Mouse (Mus musculus): ENCODE measurements at regions not wholly inside any gene's neighbourhood (a gene's known extent, or its start where the extent isn't known, plus 50 kb on each side); places are given as distances from the start of the nearest gene placed in this dataset.

DNA sequence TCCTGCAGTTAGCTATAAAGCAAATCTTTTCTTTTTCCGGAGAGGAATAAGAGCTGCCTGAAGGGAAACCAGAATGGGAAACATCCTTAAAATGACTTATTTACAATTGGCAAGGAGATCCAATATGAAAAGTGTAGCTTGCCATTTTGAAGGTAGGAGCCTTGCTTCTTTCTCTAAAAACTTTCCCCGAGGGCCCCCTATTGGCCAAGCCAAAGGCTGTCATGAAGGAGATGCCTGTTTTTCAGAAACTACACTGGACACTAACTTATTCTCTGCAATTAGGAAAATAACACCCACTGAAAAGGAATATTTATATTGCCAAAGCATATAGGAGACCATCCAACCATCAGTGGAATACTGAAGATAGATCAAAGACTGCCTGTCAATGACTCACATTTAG, 312.8 kb upstream of the Thrb start:
- DNase-seq (ENCODE audit: low read depth, low spot score): no peak

DNA sequence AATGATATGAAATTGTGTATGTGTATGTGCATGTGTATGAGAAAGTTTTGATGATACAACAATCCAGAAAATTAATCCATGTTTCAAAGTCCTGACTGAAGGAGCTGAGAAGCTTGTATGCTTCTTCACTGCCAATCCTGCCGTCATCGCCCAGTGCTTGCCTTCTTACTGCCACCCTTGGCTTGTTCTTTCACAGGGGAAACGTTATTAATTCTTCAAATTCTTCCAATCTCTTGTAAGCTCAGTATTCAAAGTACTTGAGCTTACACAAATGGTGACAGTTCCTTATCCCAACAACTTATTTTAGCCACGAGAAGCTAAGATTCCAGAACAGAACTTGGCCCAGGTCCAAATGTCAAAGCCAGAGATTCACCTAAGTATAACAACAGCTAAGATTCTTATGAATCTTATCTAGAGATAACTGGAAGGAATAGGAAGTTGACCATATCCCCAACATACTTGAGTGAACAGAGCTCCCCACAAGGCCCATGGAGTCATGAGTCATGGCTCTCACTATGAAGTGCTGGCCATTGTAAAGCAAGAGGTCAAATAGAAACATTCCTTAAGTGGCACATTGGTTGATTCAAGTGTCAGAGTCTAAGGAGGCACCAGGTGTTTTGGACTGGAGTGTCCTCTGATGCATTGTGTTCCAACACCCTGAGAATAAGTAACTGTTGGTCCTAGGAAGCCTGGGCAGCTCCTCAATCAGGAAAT, 307.6 kb upstream of the Thrb start:
- no peak for DNase-seq (ENCODE audit: low read depth, low spot score)

DNA sequence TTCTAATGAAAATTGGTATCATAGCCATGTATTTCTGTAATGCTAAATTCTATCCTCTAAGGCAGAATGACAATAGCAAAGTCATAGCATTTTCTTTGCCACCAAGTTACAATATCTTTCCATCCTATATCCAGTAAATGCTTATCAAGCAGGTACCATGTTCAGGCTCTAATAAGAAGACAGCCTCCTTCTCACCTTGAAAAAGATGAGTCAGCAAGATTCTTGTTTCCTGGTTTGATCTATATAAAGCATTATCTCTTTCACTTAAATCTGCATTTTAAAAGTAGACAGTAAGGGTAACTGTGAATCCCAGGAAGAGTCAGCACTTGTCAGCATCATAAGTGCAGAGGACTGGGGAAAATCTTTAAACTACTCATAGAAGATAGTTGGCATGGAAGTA, 298.2 kb upstream of the Thrb start:
- no peak for DNase-seq (ENCODE audit: low read depth, low spot score)

DNA sequence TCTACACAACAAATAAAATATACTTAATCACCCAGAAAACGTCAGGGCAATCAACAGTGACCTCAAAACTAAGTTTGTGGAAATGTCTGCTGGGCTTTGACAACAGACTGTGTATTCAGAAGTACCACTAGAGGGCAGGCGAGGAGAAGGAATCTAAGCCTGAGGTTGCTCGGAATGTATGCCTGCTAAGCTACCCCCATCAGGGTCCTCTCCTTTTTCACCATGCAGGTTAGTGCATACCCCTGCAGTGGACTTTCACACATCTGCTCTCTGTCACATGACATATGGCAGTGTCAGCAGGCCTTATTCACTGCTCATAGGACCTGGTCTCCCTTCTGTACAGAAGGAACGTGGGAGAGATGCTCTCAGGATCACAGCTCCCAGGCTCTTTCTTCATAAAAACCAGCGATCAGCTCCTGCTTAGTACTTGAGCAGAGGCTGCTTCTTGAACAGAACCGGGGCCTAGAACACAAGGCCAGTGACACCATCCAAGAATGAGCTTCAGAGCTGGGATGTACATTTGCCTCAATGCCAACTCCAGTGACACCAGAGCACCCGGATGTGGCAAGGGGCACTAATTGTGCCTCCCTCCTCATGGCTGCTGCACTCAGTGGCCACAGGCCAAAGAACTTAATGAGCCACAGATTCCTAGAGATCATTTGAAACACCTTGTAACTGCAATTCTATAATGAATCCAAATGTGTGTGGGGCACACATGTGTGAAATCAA, 257.1 kb upstream of the Thrb start:
- peak; percentile 82 for DNase-seq (ENCODE audit: low read depth, low spot score)

DNA sequence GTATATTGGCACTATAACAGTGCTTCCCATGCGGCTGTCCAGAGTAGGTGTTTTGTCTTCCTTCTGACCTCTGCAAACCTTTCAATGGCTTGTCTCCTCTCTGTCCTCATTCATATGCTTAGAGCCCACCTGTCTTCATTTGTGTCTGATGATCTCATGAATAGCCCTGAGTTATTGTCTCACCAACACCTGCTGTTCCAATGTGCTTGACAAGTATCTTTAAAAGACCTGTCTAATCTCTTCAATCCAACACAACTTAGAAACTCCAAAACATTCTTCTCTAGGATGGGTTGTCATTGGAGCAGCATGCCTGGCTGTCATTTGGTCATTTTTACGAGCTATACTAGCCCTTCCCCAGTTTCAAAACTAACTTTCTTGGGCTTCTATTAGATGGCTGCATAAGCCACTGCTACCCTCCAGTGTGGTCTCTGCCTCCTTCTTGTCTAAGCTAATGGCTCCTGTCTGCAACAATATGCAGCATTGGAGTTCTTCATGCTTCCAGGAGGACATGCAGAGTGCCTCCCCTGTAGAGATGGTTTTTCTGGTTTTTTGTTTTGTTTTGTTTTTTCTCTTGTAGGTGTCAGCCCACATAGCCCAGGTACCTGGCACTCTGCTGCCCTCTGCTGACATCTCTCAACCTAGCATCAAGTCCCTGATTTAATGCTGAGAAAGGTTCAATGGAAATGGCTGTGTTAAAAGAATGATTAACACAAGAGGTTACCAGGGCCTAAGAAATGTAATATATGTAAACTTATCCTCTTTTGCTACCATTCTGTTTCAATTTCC, 254.3 kb upstream of the Thrb start:
- DNase-seq (ENCODE audit: low read depth, low spot score): peak; percentile 58

DNA sequence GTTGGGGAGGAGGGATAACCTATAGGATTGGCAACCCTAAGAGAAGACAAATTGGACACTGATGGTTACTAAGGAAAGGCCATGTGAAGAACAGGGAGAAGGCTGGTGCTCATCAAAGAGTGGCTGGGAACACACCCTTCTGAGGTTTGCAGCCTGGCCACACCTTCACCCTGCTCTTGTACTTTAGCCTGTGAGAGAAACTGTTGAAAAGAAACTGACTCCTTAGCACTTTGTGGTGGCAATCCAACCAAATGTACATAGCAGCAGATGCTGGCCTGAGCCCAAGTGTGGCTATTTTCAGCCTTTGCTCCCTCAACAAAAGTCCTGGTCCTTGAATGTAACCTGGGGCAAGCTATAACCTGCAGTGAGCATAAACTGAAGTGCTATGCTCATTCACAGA, 253.2 kb upstream of the Thrb start:
- no peak for DNase-seq (ENCODE audit: low read depth, low spot score)

DNA sequence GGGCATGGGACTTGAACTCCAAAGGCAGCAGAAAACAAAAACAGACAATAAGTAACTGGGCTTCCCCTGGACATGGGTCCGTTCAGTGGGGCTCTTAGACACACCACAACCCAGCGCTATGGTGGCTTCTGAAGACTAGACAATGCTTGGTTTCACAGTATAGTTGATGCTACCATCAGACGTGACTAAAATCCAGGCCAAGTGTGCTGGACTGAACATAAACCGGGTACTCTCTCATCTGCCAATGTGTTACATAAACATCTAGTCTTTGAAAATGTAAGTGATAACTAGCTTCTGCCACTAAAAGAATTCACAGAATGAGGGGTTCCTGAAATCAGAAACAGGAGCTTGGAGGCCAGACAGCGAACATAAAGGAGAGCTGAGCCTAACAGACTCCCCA, 251.7 kb upstream of the Thrb start:
- no peak for DNase-seq (ENCODE audit: low read depth, low spot score)

DNA sequence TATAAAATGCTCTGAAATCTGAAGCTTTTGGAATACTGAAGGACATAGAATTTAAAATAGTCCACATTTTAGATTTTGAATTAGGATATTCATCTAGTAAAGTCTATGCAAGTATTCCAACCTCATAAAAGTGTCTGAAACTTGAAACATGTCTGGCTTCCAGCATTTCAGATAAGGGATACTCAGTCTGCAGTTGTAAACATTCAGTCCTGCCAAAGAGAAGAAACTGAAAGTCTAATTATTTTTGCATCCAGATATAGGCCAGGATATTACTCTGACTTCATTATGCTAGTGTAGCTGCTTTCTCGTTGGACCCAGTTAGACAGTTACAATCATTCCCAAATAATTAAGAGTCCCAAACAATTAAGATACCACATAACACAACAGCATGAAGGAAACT, 251.2 kb upstream of the Thrb start:
- DNase-seq (ENCODE audit: low read depth, low spot score): no peak

DNA sequence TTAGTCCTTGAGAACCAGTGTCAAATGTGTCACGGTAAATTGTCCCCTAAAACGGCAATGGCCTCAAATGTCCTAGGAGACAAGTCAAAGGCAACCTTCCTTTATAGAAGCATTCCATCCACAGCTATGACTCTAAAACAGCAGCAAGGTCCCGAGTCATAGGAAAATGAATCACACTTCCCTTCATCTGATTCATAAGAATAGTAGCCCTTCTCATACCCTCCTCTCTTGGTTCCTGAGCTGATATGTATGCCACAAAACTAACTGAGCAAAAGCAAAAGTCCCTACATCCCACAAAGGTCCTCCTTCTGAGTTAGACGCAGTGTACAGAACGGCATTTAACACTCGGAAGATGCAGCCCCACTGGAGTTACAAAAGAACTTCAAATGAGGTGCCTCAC, 250.6 kb upstream of the Thrb start:
- no peak for DNase-seq (ENCODE audit: low read depth, low spot score)

DNA sequence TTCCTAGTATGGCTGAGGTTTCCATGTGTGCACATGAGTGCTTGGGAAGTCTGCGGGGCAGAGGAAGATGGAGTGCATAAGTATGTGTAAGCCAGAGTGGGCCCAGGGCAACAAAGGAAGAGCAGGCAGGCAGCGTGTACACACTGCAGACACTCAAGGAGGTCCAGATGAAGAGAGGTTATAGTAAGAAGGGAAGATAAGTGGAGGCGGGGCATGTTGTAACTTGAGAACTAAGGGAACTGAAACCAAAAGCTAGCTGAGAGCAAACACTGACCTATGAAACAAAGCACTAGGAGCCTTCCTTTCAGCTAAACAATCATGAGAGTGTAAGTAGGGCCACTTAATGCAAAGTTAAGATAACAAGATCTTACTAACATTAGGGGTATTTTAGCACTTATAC, 249.3 kb upstream of the Thrb start:
- DNase-seq (ENCODE audit: low read depth, low spot score): no peak

DNA sequence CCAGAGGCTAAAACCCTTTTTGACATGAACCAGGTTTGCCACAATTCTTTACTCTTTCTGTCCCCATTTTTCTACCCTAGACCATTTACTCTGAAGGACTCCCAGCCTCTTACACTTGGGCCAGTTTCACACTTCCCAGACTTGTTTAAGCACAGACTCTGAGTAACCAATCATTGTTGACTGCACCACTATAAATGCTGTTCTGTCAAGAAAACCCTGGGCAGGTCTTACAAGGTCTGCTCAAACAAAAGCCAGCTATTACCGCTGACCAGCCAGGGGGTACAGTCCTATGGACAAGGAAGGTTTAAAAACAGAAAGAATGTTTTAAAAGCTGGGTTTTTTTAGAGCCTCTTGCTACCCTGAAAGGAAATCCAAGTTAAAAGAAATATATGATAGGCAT, 248.8 kb upstream of the Thrb start:
- DNase-seq (ENCODE audit: low read depth, low spot score): no peak

DNA sequence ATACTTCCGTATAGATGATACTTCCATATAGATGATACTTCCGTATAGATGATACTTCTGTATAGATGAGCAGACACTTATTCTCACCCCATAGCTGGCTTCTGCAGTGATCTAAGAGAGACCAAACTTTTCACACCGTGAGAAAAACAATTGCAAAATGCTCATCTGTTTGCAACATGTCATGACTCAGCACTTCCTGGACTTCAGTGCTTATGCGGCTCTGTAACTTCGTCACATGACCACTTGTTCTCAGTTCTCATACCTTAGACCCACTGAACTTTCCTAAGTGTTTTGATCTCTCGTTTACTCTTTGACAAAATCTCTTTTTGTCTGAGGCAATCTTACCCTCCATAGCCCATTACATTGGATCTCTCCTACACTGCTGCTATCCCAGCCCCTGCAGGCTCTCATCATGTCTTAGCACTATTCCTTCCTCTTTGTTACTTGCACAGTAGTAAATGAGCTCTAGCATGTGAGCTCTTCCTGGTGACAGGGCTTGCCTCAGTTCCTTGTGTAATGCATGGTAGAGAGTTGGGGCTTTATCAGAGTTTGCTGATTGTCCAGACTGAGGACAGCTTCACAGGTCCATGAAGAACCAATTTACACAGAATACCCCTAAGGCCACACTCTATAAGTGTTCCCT, 245.7 kb upstream of the Thrb start:
- no peak for DNase-seq (ENCODE audit: low read depth, low spot score)

DNA sequence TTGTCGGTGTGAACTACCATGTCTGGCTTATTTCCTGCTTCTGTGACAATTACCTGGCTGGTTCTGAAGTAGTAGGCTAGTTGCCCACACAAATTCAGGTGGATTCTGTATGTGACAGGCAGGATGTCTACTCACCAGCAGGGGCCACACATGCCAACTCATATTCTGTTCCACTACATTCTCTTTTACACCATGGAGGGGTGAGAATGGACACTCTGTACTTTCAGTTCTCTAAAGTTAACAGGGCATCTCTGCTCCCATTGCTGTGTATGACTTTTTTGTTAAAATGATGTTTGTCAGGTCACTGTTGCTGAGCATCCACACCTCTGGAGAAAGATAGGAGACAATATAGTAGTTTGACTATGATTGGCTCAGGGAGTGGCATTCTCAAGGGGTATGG, 232.3 kb upstream of the Thrb start:
- DNase-seq (ENCODE audit: low read depth, low spot score): no peak

DNA sequence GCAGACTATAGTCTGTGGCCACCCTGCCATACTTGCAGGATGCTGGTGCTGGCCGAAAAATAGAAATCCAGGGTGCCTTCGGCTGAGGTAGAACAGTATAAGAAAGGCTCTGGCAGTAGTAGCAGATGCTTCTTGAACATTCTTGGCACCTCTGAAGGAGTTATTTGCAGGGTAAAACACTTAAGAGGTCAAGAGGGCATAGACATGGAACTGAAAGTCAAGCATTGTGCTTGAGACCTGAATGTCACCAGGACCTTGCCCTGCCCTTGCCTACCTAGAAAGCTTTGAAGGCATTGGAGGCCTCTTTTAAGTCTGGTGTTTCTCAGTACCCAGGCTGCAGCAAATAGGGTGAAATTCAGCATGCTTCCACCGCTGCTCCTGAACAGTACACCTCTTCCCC, 230.9 kb upstream of the Thrb start:
- no peak for DNase-seq (ENCODE audit: low read depth, low spot score)

DNA sequence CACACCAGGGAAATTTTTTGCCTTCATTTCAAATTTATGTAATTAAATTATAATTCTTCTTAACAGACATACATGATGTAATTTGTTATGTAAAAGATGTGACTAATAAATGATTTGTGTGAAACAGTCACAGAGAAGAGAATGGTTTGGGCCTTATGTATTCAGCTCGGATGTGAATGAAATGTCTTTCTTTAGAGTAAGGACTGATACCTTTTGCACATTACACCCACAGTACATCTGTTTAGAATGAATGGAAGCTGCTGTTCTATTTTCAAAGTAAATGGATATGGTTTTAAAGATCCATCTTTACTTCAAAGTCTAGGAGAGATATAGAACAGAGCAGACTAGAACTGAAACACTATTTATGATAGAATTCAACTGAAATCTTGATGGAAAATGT, 226.7 kb upstream of the Thrb start:
- DNase-seq (ENCODE audit: low read depth, low spot score): no peak

DNA sequence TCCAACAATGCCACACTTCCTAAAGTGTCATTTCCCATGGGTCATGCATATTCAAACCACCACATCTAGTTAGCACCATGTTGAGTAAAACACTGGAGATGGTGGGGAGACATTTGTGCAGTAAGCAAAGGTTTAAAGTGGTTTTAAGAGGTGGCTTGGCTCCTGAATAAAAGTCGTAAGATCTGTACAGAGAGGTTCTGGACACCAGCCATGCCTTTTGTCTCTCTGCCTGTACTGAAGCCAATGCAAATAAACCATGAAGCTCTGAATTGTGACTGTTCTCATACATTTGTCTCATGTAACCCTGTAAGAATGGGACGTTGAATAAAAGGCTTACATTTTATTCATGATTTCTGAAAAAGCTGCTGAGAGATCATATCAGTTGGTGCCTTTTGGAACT, 202.1 kb upstream of the Thrb start:
- DNase-seq (ENCODE audit: low read depth, low spot score): no peak

DNA sequence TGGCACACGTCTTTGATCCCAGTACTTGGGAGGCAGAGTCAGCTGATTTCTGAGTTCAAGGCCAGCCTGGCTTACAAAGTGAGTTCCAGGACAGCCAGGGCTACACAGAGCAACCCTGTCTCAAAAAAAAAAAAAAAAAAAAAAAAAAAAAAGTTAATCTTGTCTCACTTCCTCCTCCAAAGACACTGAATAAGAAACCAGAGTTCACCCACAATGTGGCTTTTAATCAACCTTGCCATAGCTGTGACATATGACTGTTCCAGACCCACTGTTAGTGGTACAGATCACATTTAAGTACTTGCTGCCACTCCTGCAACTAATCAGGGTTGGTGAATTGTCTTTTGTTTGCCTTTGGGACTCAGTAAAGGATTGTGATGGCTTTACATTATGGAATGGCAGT, 181.1 kb upstream of the Thrb start:
- DNase-seq (ENCODE audit: low read depth, low spot score): no peak

DNA sequence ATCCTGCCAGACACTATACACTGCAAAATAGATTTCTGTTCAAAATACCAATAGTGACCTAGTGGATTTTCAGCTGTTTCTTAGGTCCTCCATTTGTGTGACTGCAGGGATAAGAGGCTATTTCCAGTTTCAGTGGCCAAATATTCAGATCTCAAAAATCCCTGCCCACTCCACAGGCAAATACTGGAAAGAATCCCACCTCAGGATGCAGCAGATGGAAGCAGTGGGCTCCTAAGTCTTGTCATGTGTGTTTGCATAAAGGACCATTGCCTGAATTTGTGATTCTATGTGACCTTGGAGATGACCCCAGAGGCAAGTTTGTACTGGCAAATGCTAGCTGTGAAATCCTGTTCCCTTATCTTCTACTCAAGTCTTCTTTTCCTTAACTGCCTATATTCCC, 175.2 kb upstream of the Thrb start:
- no peak for DNase-seq (ENCODE audit: low read depth, low spot score)

DNA sequence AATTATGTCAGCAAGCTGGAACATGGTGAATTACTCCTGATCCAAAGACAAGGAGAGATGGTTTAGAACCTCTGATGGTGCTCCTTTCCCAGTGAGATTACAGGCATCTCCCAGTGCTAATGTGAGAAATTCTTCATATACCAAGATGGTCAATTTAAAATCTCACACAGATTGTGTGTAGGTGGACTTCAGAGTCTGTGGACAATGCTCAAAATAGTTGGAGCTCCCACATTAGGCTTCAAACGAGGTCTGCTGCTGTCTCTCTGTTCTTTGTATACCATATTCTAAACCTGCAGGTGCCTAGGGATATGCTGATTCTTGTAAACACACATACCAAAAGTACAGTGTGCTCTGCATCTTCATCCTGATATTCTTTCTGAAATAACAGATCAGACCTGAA, 146.3 kb upstream of the Thrb start:
- DNase-seq (ENCODE audit: low read depth, low spot score): no peak

DNA sequence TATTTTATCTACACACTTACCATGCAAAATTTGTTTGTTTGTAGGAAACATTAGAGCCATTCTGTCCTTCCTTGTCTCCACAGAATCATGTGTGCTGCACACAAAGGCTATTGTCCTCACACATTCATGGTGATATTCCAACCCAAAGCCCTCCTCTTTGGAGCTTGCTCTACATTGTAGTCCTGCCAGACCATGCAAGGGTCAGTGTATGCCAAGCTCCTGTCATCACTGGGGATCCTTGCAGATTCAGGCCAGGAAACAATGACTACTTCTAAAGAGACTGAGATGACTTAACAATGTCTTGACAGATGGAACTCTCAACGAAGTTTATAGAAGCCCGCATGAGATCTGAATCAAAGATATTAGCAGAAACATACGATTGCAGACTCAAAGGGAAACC, 137.4 kb upstream of the Thrb start:
- DNase-seq (ENCODE audit: low read depth, low spot score): no peak

DNA sequence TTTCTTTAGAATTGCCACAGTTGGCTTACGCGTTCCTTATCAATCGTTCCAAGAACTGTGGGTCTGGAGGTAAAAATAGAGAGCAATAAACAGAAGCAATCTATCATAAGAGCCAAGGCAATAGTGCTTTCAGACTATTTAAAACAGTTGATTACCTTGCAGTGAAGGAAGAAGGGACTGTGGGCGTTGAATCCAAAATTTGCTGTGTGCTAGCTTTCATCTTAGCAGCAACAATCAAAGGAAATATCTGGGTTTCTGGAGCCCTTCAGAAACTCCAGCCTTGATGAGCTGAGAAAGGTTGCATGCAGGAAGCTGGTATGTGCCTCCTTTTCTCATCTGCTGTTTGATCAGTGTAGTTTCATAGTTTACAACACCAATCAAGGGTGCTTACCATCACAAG, 136.1 kb upstream of the Thrb start:
- DNase-seq (ENCODE audit: low read depth, low spot score): no peak

DNA sequence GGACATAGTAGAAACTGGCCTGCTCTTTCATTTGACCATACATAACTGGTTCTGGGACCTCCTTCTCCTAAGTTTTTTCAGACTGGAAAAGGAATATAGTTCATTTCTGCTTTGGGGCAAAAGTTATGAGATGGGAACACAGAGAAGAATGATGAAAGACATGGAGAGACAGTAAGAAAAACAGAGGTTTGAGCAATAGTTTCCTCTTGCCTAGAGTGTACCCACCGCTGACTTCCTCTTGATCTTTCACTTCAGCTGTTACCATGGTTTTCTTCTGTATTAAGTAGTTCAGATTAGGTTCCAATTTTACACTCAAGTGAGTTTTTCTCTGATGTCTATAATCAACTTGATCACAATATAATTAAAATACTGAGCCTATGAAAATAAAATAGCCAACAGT, 120.7 kb upstream of the Thrb start:
- no peak for DNase-seq (ENCODE audit: low read depth, low spot score)

All from mesoderm, embryonic 11.5 days (tissue).